Mouse (Mus musculus) megakaryocyte, embryonic 14.5 days (primary cell): Measurements from ENCODE around the gene Rhoa.

ENCODE experiments used
- FLI1 ChIP-seq: IDR thresholded peaks from 2 replicates; pipeline ENCODE4 v1.6.1; 2012; ENCODE audit warnings: low read length, inconsistent platforms, mixed read lengths
- GATA1 ChIP-seq: IDR thresholded peaks from 3 replicates; pipeline ENCODE4 v1.6.1; 2012; ENCODE audit warnings: mixed read lengths, low read length, inconsistent platforms, borderline replicate concordance

DNA sequence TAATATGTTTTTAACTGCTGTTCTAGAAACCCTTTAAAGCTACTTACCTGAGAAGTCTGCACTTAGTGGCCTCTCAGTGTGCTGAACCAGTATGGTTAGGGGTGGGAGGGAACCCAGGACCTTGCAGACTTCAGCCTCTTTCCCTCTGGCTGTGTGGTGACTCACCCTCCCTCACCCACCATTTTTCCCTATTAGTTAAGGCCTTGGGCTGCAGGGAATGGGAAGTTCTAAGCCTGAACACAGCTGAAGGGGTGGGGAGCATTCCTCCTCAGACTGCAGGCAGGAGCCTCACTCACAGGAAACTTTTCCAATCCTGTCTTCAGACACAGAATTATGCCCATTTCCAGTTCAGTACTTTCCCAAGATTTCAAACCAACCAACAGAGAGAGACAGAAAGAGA, 35.9 kb downstream of the Rhoa start:
- TF ChIP-seq FLI1 (no peak), GATA1 (no peak)
